Mouse (Mus musculus) embryonic facial prominence, embryonic 13.5 days (tissue): Measurements from ENCODE around the gene Amt. TPM values are rescaled to one million over a fixed set of nuclear protein-coding genes. Genes with fewer than 3 reads are reported as not detected.
"Not testable (repeated sequence)": the region's sequence is repeated elsewhere in the genome, so short reads cannot be mapped to it uniquely, and the experiment has no call there.

Experiments
- ATAC-seq: fragments of 200-750 bp; cut with Nextera tagmentation; 2 replicates; pipeline ENCODE4 v1.8.0; 2017; ENCODE audit warnings: low read depth; ENCODE audit not compliant: insufficient number of reproducible peaks, insufficient read depth, low FRiP score, low TSS enrichment
- H3K27ac ChIP-seq: fragments of 300-500 bp; sonication (generic); 2 replicates; pipeline ENCODE4 v1.5.1; 2015; ENCODE audit warnings: moderate library complexity, mild to moderate bottlenecking, inconsistent platforms
- H3K27me3 ChIP-seq: fragments of 300-500 bp; sonication (generic); 2 replicates; pipeline ENCODE4 v1.6.1; 2015; ENCODE audit warnings: mild to moderate bottlenecking, inconsistent platforms
- H3K36me3 ChIP-seq: fragments of 300-500 bp; sonication (generic); 2 replicates; pipeline ENCODE4 v1.6.1; 2015; ENCODE audit warnings: mild to moderate bottlenecking, inconsistent platforms
- H3K4me1 ChIP-seq: fragments of 300-500 bp; sonication (generic); 2 replicates; pipeline ENCODE4 v1.6.1; 2015; ENCODE audit warnings: inconsistent platforms
- H3K4me2 ChIP-seq: fragments of 300-500 bp; sonication (generic); 2 replicates; pipeline ENCODE4 v1.6.1; 2015; ENCODE audit warnings: moderate library complexity, mild to moderate bottlenecking, inconsistent platforms
- H3K4me3 ChIP-seq: fragments of 300-500 bp; sonication (generic); 2 replicates; pipeline ENCODE4 v1.5.1; 2015; ENCODE audit warnings: mild to moderate bottlenecking, inconsistent platforms
- H3K9ac ChIP-seq: fragments of 300-500 bp; sonication (generic); 2 replicates; pipeline ENCODE4 v1.6.1; 2015; ENCODE audit warnings: mild to moderate bottlenecking, inconsistent platforms
- H3K9me3 ChIP-seq: fragments of 300-500 bp; sonication (generic); 2 replicates; pipeline ENCODE4 v1.6.1; 2016; ENCODE audit warnings: inconsistent platforms
- WGBS: fragments of 180-500 bp; shearing (Covaris S2); methylation state at CpG from one replicate; pipeline ENCODE4 v1.1.7; 2015; ENCODE audit warnings: mixed read lengths; 5-methylcytosine and 5-hydroxymethylcytosine counted together
- polyA plus RNA-seq: library from polyadenylated mRNA; unstranded; fragments of >200 nt; fragmentation: Nextera tagmentation; extraction: Ambion mirVana; gene quantifications from 2 replicates; pipeline ENCODE4 v1.2.1, GENCODE M21; 2015

The Amt gene
- polyA plus RNA-seq, 1 experiment from 2014 or later: 12.5 TPM

GRCm38 (mm10) chr9:108308141-108308540, 11.5 kb downstream of the Amt start:
- H3K4me2 ChIP-seq: peak overlapping the region; percentile 86
- H3K36me3 ChIP-seq: peaks cover 11% of the 10 kb centered on the region
- H3K27ac ChIP-seq: no peak overlapping the region
- peak overlapping the region; percentile 67 for H3K9ac ChIP-seq
- peak overlapping the region; percentile 94 for H3K4me3 ChIP-seq
- no peaks in the 10 kb centered on the region for H3K27me3 ChIP-seq
- no peak for ATAC-seq
- 55% methylated on average over 2 of the region's 2 CpGs for WGBS
- H3K9me3 ChIP-seq: no peaks in the 10 kb centered on the region
- peaks cover 27% of the 10 kb centered on the region for H3K4me1 ChIP-seq

- 94% methylated on average over 3 of the region's 3 CpGs for WGBS
- H3K4me3 ChIP-seq: no peak overlapping the region
Measured at GRCm38 (mm10) chr9:108317572-108317971, 20.9 kb downstream of the Amt start.

GRCm38 (mm10) chr9:108318462-108318861, 21.8 kb downstream of the Amt start:
- no peak overlapping the region for H3K4me2 ChIP-seq
- no peak overlapping the region for H3K9ac ChIP-seq
- no peaks in the 10 kb centered on the region for H3K27me3 ChIP-seq
- H3K9me3 ChIP-seq: no peaks in the 10 kb centered on the region
- no peak overlapping the region for H3K4me3 ChIP-seq
- 82% methylated on average over 2 of the region's 2 CpGs for WGBS
- peaks cover 38% of the 10 kb centered on the region for H3K36me3 ChIP-seq
- no peak for ATAC-seq
- H3K4me1 ChIP-seq: no peaks in the 10 kb centered on the region
- no peak overlapping the region for H3K27ac ChIP-seq

More at GRCm38 (mm10) chr9:108317572-108317971, 20.9 kb downstream of the Amt start:
- Histone ChIP-seq H3K27me3 (no peaks in the 10 kb centered on the region), H3K27ac (no peak overlapping the region), H3K9me3 (no peaks in the 10 kb centered on the region), H3K4me2 (no peak overlapping the region), H3K36me3 (peaks cover 35% of the 10 kb centered on the region), H3K4me1 (no peaks in the 10 kb centered on the region), H3K9ac (no peak overlapping the region)
- ATAC-seq: no peak

GRCm38 (mm10) chr9:108322054-108322453, 25.4 kb downstream of the Amt start:
- not testable (repeated sequence) for H3K9me3 ChIP-seq, H3K9ac ChIP-seq, H3K27me3 ChIP-seq, H3K4me1 ChIP-seq, H3K4me2 ChIP-seq, H3K27ac ChIP-seq, H3K4me3 ChIP-seq, ATAC-seq
- 77% methylated on average over 7 of the region's 7 CpGs for WGBS
- peaks cover 34% of the 10 kb centered on the region for H3K36me3 ChIP-seq

- H3K9me3 ChIP-seq: no peaks in the 10 kb centered on the region
- 87% methylated on average over 1 of the region's 1 CpGs for WGBS
- ATAC-seq: no peak
- H3K4me3 ChIP-seq: no peak overlapping the region
- H3K27me3 ChIP-seq: no peaks in the 10 kb centered on the region
- H3K4me1 ChIP-seq: no peaks in the 10 kb centered on the region
- peaks cover 46% of the 10 kb centered on the region for H3K36me3 ChIP-seq
- H3K9ac ChIP-seq: no peak overlapping the region
- no peak overlapping the region for H3K4me2 ChIP-seq
- H3K27ac ChIP-seq: no peak overlapping the region
Measured at GRCm38 (mm10) chr9:108324784-108325183, 28.1 kb downstream of the Amt start.

- Histone ChIP-seq H3K4me1 (no peaks in the 10 kb centered on the region), H3K27ac (no peak overlapping the region), H3K4me2 (no peak overlapping the region), H3K9me3 (no peaks in the 10 kb centered on the region), H3K4me3 (no peak overlapping the region), H3K36me3 (peaks cover 53% of the 10 kb centered on the region), H3K9ac (no peak overlapping the region), H3K27me3 (no peaks in the 10 kb centered on the region)
- ATAC-seq: no peak
- WGBS: 98% methylated on average over 2 of the region's 2 CpGs
Measured at GRCm38 (mm10) chr9:108325811-108326210, 29.2 kb downstream of the Amt start.

- Histone ChIP-seq H3K4me1 (peaks cover 26% of the 10 kb centered on the region), H3K27me3 (no peaks in the 10 kb centered on the region), H3K9ac (peak overlapping the region; percentile 94; the same call in 1 of the 2 replicates), H3K4me3 (peak overlapping the region; percentile 79; the same call in 1 of the 2 replicates), H3K27ac (peak overlapping the region; percentile 98), H3K9me3 (no peaks in the 10 kb centered on the region), H3K4me2 (peak overlapping the region; percentile 86), H3K36me3 (peaks cover 41% of the 10 kb centered on the region)
- no peak for ATAC-seq
- 64% methylated on average over 10 of the region's 10 CpGs for WGBS
Measured at GRCm38 (mm10) chr9:108337848-108338550, 41.3 kb downstream of the Amt start.

GRCm38 (mm10) chr9:108338551-108338885, 41.9 kb downstream of the Amt start:
- Histone ChIP-seq H3K27ac (peak overlapping the region; percentile 98), H3K4me3 (peak overlapping the region; percentile 79), H3K27me3 (no peaks in the 10 kb centered on the region), H3K9me3 (no peaks in the 10 kb centered on the region), H3K9ac (peak overlapping the region; percentile 94), H3K4me1 (peaks cover 26% of the 10 kb centered on the region), H3K4me2 (peak overlapping the region; percentile 86), H3K36me3 (peaks cover 36% of the 10 kb centered on the region)
- 14% methylated on average over 6 of the region's 6 CpGs for WGBS
- ATAC-seq: no peak; the same call in 1 of the 2 replicates

- Histone ChIP-seq H3K4me2 (peak within 1 kb of the TSS; percentile 86), H3K4me1 (peaks cover 26% of the 10 kb centered on the region), H3K36me3 (peaks cover 30% of the 10 kb centered on the region), H3K27me3 (no peaks in the 10 kb centered on the region), H3K9me3 (no peaks in the 10 kb centered on the region), H3K4me3 (peak within 1 kb of the TSS; percentile 79), H3K9ac (peak within 1 kb of the TSS; percentile 94), H3K27ac (peak within 1 kb of the TSS; percentile 98)
- ATAC-seq: peak; percentile 93
- 0% methylated on average over 49 of the region's 49 CpGs for WGBS
Measured at GRCm38 (mm10) chr9:108338886-108339781, 42.5 kb downstream of the Amt start, which contains the start of gene Gpx1. TSS of gene Gpx1 (plus strand) at chr9:108338903.

GRCm38 (mm10) chr9:108339886-108340257, 43.2 kb downstream of the Amt start:
- no peaks in the 10 kb centered on the region for H3K27me3 ChIP-seq
- H3K27ac ChIP-seq: peak overlapping the region; percentile 98
- H3K4me2 ChIP-seq: peak overlapping the region; percentile 86
- peak overlapping the region; percentile 79 for H3K4me3 ChIP-seq
- no peak for ATAC-seq
- peak overlapping the region; percentile 94 for H3K9ac ChIP-seq
- 9% methylated on average over 20 of the region's 20 CpGs for WGBS
- H3K9me3 ChIP-seq: no peaks in the 10 kb centered on the region
- peaks cover 23% of the 10 kb centered on the region for H3K36me3 ChIP-seq
- peaks cover 26% of the 10 kb centered on the region for H3K4me1 ChIP-seq

- Histone ChIP-seq H3K4me2 (peak overlapping the region; percentile 86), H3K4me3 (peak overlapping the region; percentile 79), H3K27ac (peak overlapping the region; percentile 98), H3K36me3 (peaks cover 16% of the 10 kb centered on the region), H3K27me3 (no peaks in the 10 kb centered on the region), H3K9ac (peak overlapping the region; percentile 94), H3K9me3 (no peaks in the 10 kb centered on the region), H3K4me1 (peaks cover 26% of the 10 kb centered on the region)
- no peak for ATAC-seq
- 64% methylated on average over 10 of the region's 10 CpGs for WGBS
Measured at GRCm38 (mm10) chr9:108340258-108341138, 43.8 kb downstream of the Amt start.
